In genomic region chr2:156145486-156146130, GRCm38 (mm10) we compare ENCODE assay signal across 11 mouse cellular contexts. TPM values are rescaled to one million over a fixed set of nuclear protein-coding genes. Genes with fewer than 3 reads are reported as not detected.
DNase-seq lines count a peak whose midpoint lies in the region; ATAC-seq lines count a peak whose summit lies in the region.
"Had no signal": no experiment of that assay in that cellular context is flagged by ENCODE, and none has a peak within 500 bp of the region (broad histone marks: within the 10 kb centered on the region; RNA-seq: fewer than 3 reads in every experiment).

No protein-coding gene starts in this region.

- H3K4me3 ChIP-seq in forebrain, embryonic 10.5 days, result peak overlapping the region; percentile 84
- H3K4me3 ChIP-seq in forebrain, embryonic 11.5 days (ENCODE audit: low read depth, low read length), result no peak overlapping the region
- peak overlapping the region; percentile 92 for H3K4me3 ChIP-seq in megakaryocyte, embryonic 14.5 days (replicated peaks)
- no peak overlapping the region for H3K4me3 ChIP-seq in limb, embryonic 12.5 days (replicated peaks)
- peak overlapping the region; percentile 89 for H3K4me3 ChIP-seq in stomach, embryonic 16.5 days (replicated peaks; ENCODE audit: low read length)

- H3K27ac ChIP-seq in forebrain, embryonic 10.5 days, result no peak overlapping the region
- no peak overlapping the region for H3K27ac ChIP-seq in forebrain, embryonic 11.5 days (ENCODE audit: low read depth, low read length)
- no peak overlapping the region for H3K27ac ChIP-seq in limb, embryonic 12.5 days
- no peak overlapping the region for H3K27ac ChIP-seq in stomach, embryonic 16.5 days (ENCODE audit: low read length)
- H3K27ac ChIP-seq: macrophage had no signal

- no peak overlapping the region for H3K4me2 ChIP-seq in forebrain, embryonic 11.5 days (ENCODE audit: low read depth, low read length, severe bottlenecking)
- peak overlapping the region; percentile 65 for H3K4me2 ChIP-seq in limb, embryonic 12.5 days
- peak overlapping the region; percentile 79 for H3K4me2 ChIP-seq in stomach, embryonic 16.5 days (ENCODE audit: low read depth, low read length)

- H3K27me3 ChIP-seq in forebrain, embryonic 10.5 days (ENCODE audit: poor library complexity, severe bottlenecking), result no peaks in the 10 kb centered on the region
- H3K27me3 ChIP-seq in forebrain, embryonic 11.5 days (ENCODE audit: control insufficient read depth, insufficient read depth, low read length), result no peaks in the 10 kb centered on the region
- H3K27me3 ChIP-seq in megakaryocyte, embryonic 14.5 days (replicated peaks), result no peaks in the 10 kb centered on the region
- no peaks in the 10 kb centered on the region for H3K27me3 ChIP-seq in limb, embryonic 12.5 days
- H3K27me3 ChIP-seq in stomach, embryonic 16.5 days (ENCODE audit: control insufficient read depth, insufficient read depth, low read length), result no peaks in the 10 kb centered on the region

- 73% methylated on average over 11 of the region's 11 CpGs for WGBS in forebrain, embryonic 10.5 days
- WGBS in forebrain, embryonic 11.5 days, result 71% methylated on average over 11 of the region's 11 CpGs
- WGBS in limb, embryonic 12.5 days, result 61% methylated on average over 11 of the region's 11 CpGs
- 55% methylated on average over 11 of the region's 11 CpGs for WGBS in stomach, embryonic 16.5 days

- no peaks in the 10 kb centered on the region for H3K9me3 ChIP-seq in forebrain, embryonic 10.5 days
- H3K9me3 ChIP-seq in forebrain, embryonic 11.5 days (ENCODE audit: control insufficient read depth, low read length), result no peaks in the 10 kb centered on the region
- H3K9me3 ChIP-seq in megakaryocyte, embryonic 14.5 days, result 0 out of 2 replicates have a peak, but pooled peaks cover 3% of the 10 kb centered on the region
- no peaks in the 10 kb centered on the region for H3K9me3 ChIP-seq in limb, embryonic 12.5 days
- no peaks in the 10 kb centered on the region for H3K9me3 ChIP-seq in stomach, embryonic 16.5 days (replicated peaks; ENCODE audit: control insufficient read depth, low read length)

- peaks cover 59% of the 10 kb centered on the region for H3K36me3 ChIP-seq in forebrain, embryonic 10.5 days (replicated peaks)
- H3K36me3 ChIP-seq in forebrain, embryonic 11.5 days (ENCODE audit: control insufficient read depth, insufficient read depth, low read length), result peaks cover 8% of the 10 kb centered on the region
- H3K36me3 ChIP-seq in megakaryocyte, embryonic 14.5 days (replicated peaks; ENCODE audit: low read length), result peaks cover 56% of the 10 kb centered on the region
- H3K36me3 ChIP-seq in limb, embryonic 12.5 days, result peaks cover 48% of the 10 kb centered on the region
- peaks cover 9% of the 10 kb centered on the region for H3K36me3 ChIP-seq in stomach, embryonic 16.5 days (ENCODE audit: control insufficient read depth, insufficient read depth, low read length)

- ATAC-seq in forebrain, embryonic 11.5 days (replicated peaks; ENCODE audit: low FRiP score), result no peak
- no peak for ATAC-seq in megakaryocyte, adult 5-6 weeks (ENCODE audit: poor library complexity, severe bottlenecking)
- ATAC-seq in limb, embryonic 12.5 days (ENCODE audit: insufficient number of reproducible peaks, insufficient read depth, low FRiP score, low TSS enrichment, low read depth), result no peak
- ATAC-seq in stomach, embryonic 16.5 days (ENCODE audit: insufficient read depth, low FRiP score), result no peak

- no peak overlapping the region for H3K9ac ChIP-seq in forebrain, embryonic 11.5 days (ENCODE audit: low read length)
- H3K9ac ChIP-seq in limb, embryonic 12.5 days (replicated peaks), result no peak overlapping the region
- H3K9ac ChIP-seq in stomach, embryonic 16.5 days (ENCODE audit: low read length), result no peak overlapping the region

- H3K4me1 ChIP-seq in forebrain, embryonic 10.5 days, result peaks cover 27% of the 10 kb centered on the region
- H3K4me1 ChIP-seq in forebrain, embryonic 11.5 days (replicated peaks; ENCODE audit: control insufficient read depth, insufficient read depth, low read length), result peaks cover 3% of the 10 kb centered on the region; the same call in 1 of the 2 replicates
- H3K4me1 ChIP-seq in megakaryocyte, embryonic 14.5 days, result peaks cover 26% of the 10 kb centered on the region
- peaks cover 5% of the 10 kb centered on the region for H3K4me1 ChIP-seq in limb, embryonic 12.5 days (replicated peaks)
- H3K4me1 ChIP-seq in stomach, embryonic 16.5 days (ENCODE audit: control insufficient read depth, insufficient read depth, low read length), result peaks cover 9% of the 10 kb centered on the region

- DNase-seq in forebrain, embryonic 10.5 days (ENCODE audit: extremely low spot score, low spot score), result no peak
- no peak for DNase-seq in forebrain, embryonic 11.5 days (ENCODE audit: low spot score)
- DNase-seq in right cerebral cortex, adult 18-20 months, result no peak
- DNase-seq in right cerebral cortex, postnatal 25 days, result no peak
- DNase-seq: adrenal gland, postnatal 14 days; kidney, postnatal 10 days had no signal

RNA-seq across cellular contexts. Expression of gene Nfs1, which starts 1.6 kb away (rescaled TPM):
- polyA plus RNA-seq in forebrain, embryonic 10.5 days (2016; fragmentation: Nextera tagmentation; extraction: Ambion mirVana), result 41.7 and 45.2 TPM in 2 replicates
- polyA plus RNA-seq in forebrain, embryonic 11.5 days (2014; fragmentation: Nextera tagmentation; extraction: Ambion mirVana), result 37.2 and 38.3 TPM in 2 replicates
- polyA plus RNA-seq in megakaryocyte, embryonic 14.5 days (2012; ENCODE audit: insufficient read depth, low replicate concordance), result 5.4 and 12.7 TPM in 2 replicates
- total RNA-seq in megakaryocyte, adult 5-6 weeks (2015), result 32.8 and 37.4 TPM in 2 replicates
- total RNA-seq in megakaryocyte, adult 5-6 weeks (2017), result 21.3 and 22.0 TPM in 2 replicates
- 32.9 and 33.7 TPM in 2 replicates for polyA plus RNA-seq in limb, embryonic 12.5 days (2016; fragmentation: Nextera tagmentation; extraction: Ambion mirVana)
- polyA plus RNA-seq in stomach, embryonic 16.5 days (2015; fragmentation: Nextera tagmentation; extraction: Ambion mirVana), result 51.0 and 51.1 TPM in 2 replicates

RNA-seq across cellular contexts. Expression of gene Romo1, which starts 1.8 kb away (rescaled TPM):
- 379 and 398 TPM in 2 replicates for polyA plus RNA-seq in forebrain, embryonic 10.5 days (2016; fragmentation: Nextera tagmentation; extraction: Ambion mirVana)
- polyA plus RNA-seq in forebrain, embryonic 11.5 days (2014; fragmentation: Nextera tagmentation; extraction: Ambion mirVana), result 345 and 347 TPM in 2 replicates
- polyA plus RNA-seq in megakaryocyte, embryonic 14.5 days (2012; ENCODE audit: insufficient read depth, low replicate concordance), result 248 and 453 TPM in 2 replicates
- total RNA-seq in megakaryocyte, adult 5-6 weeks (2015), result 53.8 and 63.6 TPM in 2 replicates
- 10.0 and 11.0 TPM in 2 replicates for total RNA-seq in megakaryocyte, adult 5-6 weeks (2017)
- polyA plus RNA-seq in limb, embryonic 12.5 days (2016; fragmentation: Nextera tagmentation; extraction: Ambion mirVana), result 447 and 463 TPM in 2 replicates
- polyA plus RNA-seq in stomach, embryonic 16.5 days (2015; fragmentation: Nextera tagmentation; extraction: Ambion mirVana), result 302 and 344 TPM in 2 replicates

RNA-seq across cellular contexts. Expression of gene Gm28036, which starts 18.7 kb away (rescaled TPM):
- 20.7 TPM in 2 replicates for polyA plus RNA-seq in forebrain, embryonic 10.5 days (2016; fragmentation: Nextera tagmentation; extraction: Ambion mirVana)
- polyA plus RNA-seq in forebrain, embryonic 11.5 days (2014; fragmentation: Nextera tagmentation; extraction: Ambion mirVana), result 18.8 and 20.8 TPM in 2 replicates
- polyA plus RNA-seq in megakaryocyte, embryonic 14.5 days (2012; ENCODE audit: insufficient read depth, low replicate concordance), result not detected in 2 replicates
- 0.38 and 6.3 TPM in 2 replicates for total RNA-seq in megakaryocyte, adult 5-6 weeks (2015)
- 25.2 and 25.8 TPM in 2 replicates for total RNA-seq in megakaryocyte, adult 5-6 weeks (2017)
- polyA plus RNA-seq in limb, embryonic 12.5 days (2016; fragmentation: Nextera tagmentation; extraction: Ambion mirVana), result 16.8 and 22.0 TPM in 2 replicates
- polyA plus RNA-seq in stomach, embryonic 16.5 days (2015; fragmentation: Nextera tagmentation; extraction: Ambion mirVana), result 12.3 and 19.8 TPM in 2 replicates

RNA-seq across cellular contexts. Expression of gene Rbm12, which starts 33.8 kb away (rescaled TPM):
- 47.5 and 50.4 TPM in 2 replicates for polyA plus RNA-seq in forebrain, embryonic 10.5 days (2016; fragmentation: Nextera tagmentation; extraction: Ambion mirVana)
- 45.7 and 47.6 TPM in 2 replicates for polyA plus RNA-seq in forebrain, embryonic 11.5 days (2014; fragmentation: Nextera tagmentation; extraction: Ambion mirVana)
- polyA plus RNA-seq in megakaryocyte, embryonic 14.5 days (2012; ENCODE audit: insufficient read depth, low replicate concordance), result 2.3 and 7.1 TPM in 2 replicates
- total RNA-seq in megakaryocyte, adult 5-6 weeks (2015), result 23.9 and 34.5 TPM in 2 replicates
- total RNA-seq in megakaryocyte, adult 5-6 weeks (2017), result 31.8 and 39.9 TPM in 2 replicates
- polyA plus RNA-seq in limb, embryonic 12.5 days (2016; fragmentation: Nextera tagmentation; extraction: Ambion mirVana), result 38.0 and 51.8 TPM in 2 replicates
- 22.5 and 23.9 TPM in 2 replicates for polyA plus RNA-seq in stomach, embryonic 16.5 days (2015; fragmentation: Nextera tagmentation; extraction: Ambion mirVana)

RNA-seq across cellular contexts. Expression of gene Cpne1, which starts 33.8 kb away (rescaled TPM):
- 63.3 and 73.3 TPM in 2 replicates for polyA plus RNA-seq in forebrain, embryonic 10.5 days (2016; fragmentation: Nextera tagmentation; extraction: Ambion mirVana)
- 48.7 and 58.8 TPM in 2 replicates for polyA plus RNA-seq in forebrain, embryonic 11.5 days (2014; fragmentation: Nextera tagmentation; extraction: Ambion mirVana)
- 17.2 and 27.7 TPM in 2 replicates for polyA plus RNA-seq in megakaryocyte, embryonic 14.5 days (2012; ENCODE audit: insufficient read depth, low replicate concordance)
- 56.5 and 58.3 TPM in 2 replicates for total RNA-seq in megakaryocyte, adult 5-6 weeks (2015)
- 30.2 and 31.1 TPM in 2 replicates for total RNA-seq in megakaryocyte, adult 5-6 weeks (2017)
- 73.9 TPM in 2 replicates for polyA plus RNA-seq in limb, embryonic 12.5 days (2016; fragmentation: Nextera tagmentation; extraction: Ambion mirVana)
- polyA plus RNA-seq in stomach, embryonic 16.5 days (2015; fragmentation: Nextera tagmentation; extraction: Ambion mirVana), result 57.7 and 62.0 TPM in 2 replicates

Comparison
In these comparisons a context has a peak if more than half of its experiments do, and no peak if none do; other contexts are left out.
1. H3K4me3 ChIP-seq: peak in forebrain, embryonic 10.5 days (single experiment), megakaryocyte, embryonic 14.5 days (single experiment) and stomach, embryonic 16.5 days (single experiment); none in forebrain, embryonic 11.5 days (single experiment) and limb, embryonic 12.5 days (single experiment).
2. RNA of gene Gm28036, which starts 18.7 kb away (polyA plus RNA-seq): 16.8 to 22.0 TPM in limb, embryonic 12.5 days, 18.8 to 20.8 TPM in forebrain, embryonic 11.5 days, 20.7 TPM in forebrain, embryonic 10.5 days and 12.3 to 19.8 TPM in stomach, embryonic 16.5 days; not detected in megakaryocyte, embryonic 14.5 days; every median in the first group is over 10 times any median in the second.